Mouse (Mus musculus) embryonic facial prominence, embryonic 13.5 days (tissue): ENCODE measurements around the gene Emp1. TPM values are rescaled to one million over a fixed set of nuclear protein-coding genes. Genes with fewer than 3 reads are reported as not detected.

Experiments used
- ATAC-seq: fragments of 200-750 bp; cut with Nextera tagmentation; 2 replicates; pipeline ENCODE4 v1.8.0; 2017; ENCODE audit warnings: low read depth; ENCODE audit not compliant: insufficient number of reproducible peaks, insufficient read depth, low FRiP score, low TSS enrichment
- H3K27ac ChIP-seq: fragments of 300-500 bp; sonication (generic); 2 replicates; pipeline ENCODE4 v1.5.1; 2015; ENCODE audit warnings: moderate library complexity, mild to moderate bottlenecking, inconsistent platforms
- H3K27me3 ChIP-seq: fragments of 300-500 bp; sonication (generic); 2 replicates; pipeline ENCODE4 v1.6.1; 2015; ENCODE audit warnings: mild to moderate bottlenecking, inconsistent platforms
- H3K36me3 ChIP-seq: fragments of 300-500 bp; sonication (generic); 2 replicates; pipeline ENCODE4 v1.6.1; 2015; ENCODE audit warnings: mild to moderate bottlenecking, inconsistent platforms
- H3K4me1 ChIP-seq: fragments of 300-500 bp; sonication (generic); 2 replicates; pipeline ENCODE4 v1.6.1; 2015; ENCODE audit warnings: inconsistent platforms
- H3K4me2 ChIP-seq: fragments of 300-500 bp; sonication (generic); 2 replicates; pipeline ENCODE4 v1.6.1; 2015; ENCODE audit warnings: moderate library complexity, mild to moderate bottlenecking, inconsistent platforms
- H3K4me3 ChIP-seq: fragments of 300-500 bp; sonication (generic); 2 replicates; pipeline ENCODE4 v1.5.1; 2015; ENCODE audit warnings: mild to moderate bottlenecking, inconsistent platforms
- H3K9ac ChIP-seq: fragments of 300-500 bp; sonication (generic); 2 replicates; pipeline ENCODE4 v1.6.1; 2015; ENCODE audit warnings: mild to moderate bottlenecking, inconsistent platforms
- H3K9me3 ChIP-seq: fragments of 300-500 bp; sonication (generic); 2 replicates; pipeline ENCODE4 v1.6.1; 2016; ENCODE audit warnings: inconsistent platforms
- WGBS: fragments of 180-500 bp; shearing (Covaris S2); methylation state at CpG from one replicate; pipeline ENCODE4 v1.1.7; 2015; ENCODE audit warnings: mixed read lengths; 5-methylcytosine and 5-hydroxymethylcytosine counted together
- polyA plus RNA-seq: library from polyadenylated mRNA; unstranded; fragments of >200 nt; fragmentation: Nextera tagmentation; extraction: Ambion mirVana; gene quantifications from 2 replicates; pipeline ENCODE4 v1.2.1, GENCODE M21; 2015

Gene Emp1
- polyA plus RNA-seq, 1 experiment from 2014 or later, result 71.9 TPM

DNA sequence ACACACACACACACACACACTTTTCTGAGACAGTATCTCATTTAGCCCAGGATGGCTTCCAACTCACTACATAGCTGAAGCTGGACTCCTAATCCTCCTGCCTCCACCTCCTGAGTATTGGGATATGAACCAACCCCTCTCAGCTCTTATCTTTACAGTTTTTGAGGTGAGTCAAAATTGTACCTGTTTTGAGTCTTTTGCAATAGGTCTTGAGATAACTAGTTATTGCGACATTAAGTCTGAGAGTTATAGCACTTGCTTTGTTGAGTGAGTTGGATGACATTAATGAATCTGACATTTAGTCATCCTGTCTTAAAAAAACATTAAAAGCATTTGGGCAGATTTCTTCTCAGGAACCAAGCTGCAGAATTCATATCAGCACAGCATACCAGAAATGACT, 25.3 kb downstream of the Emp1 start:
- WGBS, result 89% methylated on average over 1 of the region's 1 CpGs
- ATAC-seq, result no peak
- Histone ChIP-seq H3K4me1 (no peaks in the 10 kb centered on the region; the same call in 1 of the 2 replicates), H3K27me3 (no peaks in the 10 kb centered on the region), H3K9me3 (no peaks in the 10 kb centered on the region), H3K9ac (no peak overlapping the region), H3K4me3 (no peak overlapping the region), H3K36me3 (peaks cover 9% of the 10 kb centered on the region; the same call in 1 of the 2 replicates), H3K4me2 (no peak overlapping the region), H3K27ac (no peak overlapping the region)

- Histone ChIP-seq H3K36me3 (peaks cover 3% of the 10 kb centered on the region; the same call in 1 of the 2 replicates), H3K4me2 (no peak overlapping the region), H3K4me1 (peaks cover 4% of the 10 kb centered on the region), H3K9ac (no peak overlapping the region), H3K27me3 (no peaks in the 10 kb centered on the region), H3K9me3 (no peaks in the 10 kb centered on the region), H3K4me3 (no peak overlapping the region), H3K27ac (no peak overlapping the region)
- no peak for ATAC-seq
- WGBS, result 67% methylated on average over 8 of the region's 8 CpGs
Observed at GRCm38 (mm10) chr6:135388711-135389110, 26.4 kb downstream of the Emp1 start.

- WGBS, result 44% methylated on average over 3 of the region's 3 CpGs
- no peak overlapping the region for H3K4me3 ChIP-seq
Observed at GRCm38 (mm10) chr6:135390398-135390797, 28.1 kb downstream of the Emp1 start.

GRCm38 (mm10) chr6:135395375-135395774, 33.0 kb downstream of the Emp1 start:
- no peaks in the 10 kb centered on the region for H3K36me3 ChIP-seq
- 74% methylated on average over 8 of the region's 8 CpGs for WGBS
- peaks cover 13% of the 10 kb centered on the region for H3K4me1 ChIP-seq
- H3K27me3 ChIP-seq, result no peaks in the 10 kb centered on the region
- H3K9ac ChIP-seq, result no peak overlapping the region
- no peaks in the 10 kb centered on the region for H3K9me3 ChIP-seq
- no peak for ATAC-seq
- no peak overlapping the region for H3K27ac ChIP-seq
- no peak overlapping the region for H3K4me3 ChIP-seq
- no peak overlapping the region for H3K4me2 ChIP-seq

More at GRCm38 (mm10) chr6:135390398-135390797, 28.1 kb downstream of the Emp1 start:
- Histone ChIP-seq H3K4me1 (peaks cover 4% of the 10 kb centered on the region), H3K27me3 (no peaks in the 10 kb centered on the region), H3K9ac (no peak overlapping the region), H3K4me2 (no peak overlapping the region), H3K27ac (no peak overlapping the region), H3K9me3 (no peaks in the 10 kb centered on the region), H3K36me3 (no peaks in the 10 kb centered on the region)
- no peak for ATAC-seq

GRCm38 (mm10) chr6:135397089-135397488, 34.7 kb downstream of the Emp1 start:
- Histone ChIP-seq H3K36me3 (no peaks in the 10 kb centered on the region), H3K27me3 (0 out of 2 replicates have a peak, but pooled peaks cover 4% of the 10 kb centered on the region), H3K9me3 (no peaks in the 10 kb centered on the region), H3K4me3 (no peak overlapping the region), H3K4me1 (peaks cover 13% of the 10 kb centered on the region), H3K9ac (no peak overlapping the region), H3K27ac (no peak overlapping the region), H3K4me2 (no peak overlapping the region)
- ATAC-seq, result no peak
- 79% methylated on average over 4 of the region's 4 CpGs for WGBS

- H3K36me3 ChIP-seq, result no peaks in the 10 kb centered on the region
- 76% methylated on average over 8 of the region's 8 CpGs for WGBS
Observed at GRCm38 (mm10) chr6:135397788-135398187, 35.4 kb downstream of the Emp1 start.

DNA sequence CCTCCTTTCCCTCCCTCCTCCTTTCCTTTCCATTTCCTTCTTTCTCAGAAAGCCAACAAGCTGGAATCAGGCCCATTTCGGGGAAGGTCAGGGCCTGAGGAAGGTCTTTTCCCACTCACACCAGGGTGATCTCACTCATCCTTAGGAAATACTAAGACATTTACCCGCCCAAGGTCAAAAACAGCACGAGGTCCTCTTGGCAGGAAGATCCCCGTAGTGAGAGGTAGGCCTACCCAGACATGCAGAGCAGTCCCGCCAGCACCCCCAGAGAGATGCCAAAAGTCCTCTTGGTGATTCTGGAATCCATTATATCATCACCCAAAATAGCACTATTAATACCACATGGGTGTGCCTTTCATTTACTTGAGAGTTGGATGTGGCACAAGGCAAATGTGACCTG, 36.5 kb downstream of the Emp1 start:
- Histone ChIP-seq H3K36me3 (no peaks in the 10 kb centered on the region), H3K27me3 (0 out of 2 replicates have a peak, but pooled peaks cover 4% of the 10 kb centered on the region), H3K4me3 (no peak overlapping the region), H3K4me2 (no peak overlapping the region), H3K4me1 (peaks cover 9% of the 10 kb centered on the region), H3K9ac (no peak overlapping the region), H3K9me3 (no peaks in the 10 kb centered on the region), H3K27ac (no peak overlapping the region)
- WGBS, result 43% methylated on average over 5 of the region's 5 CpGs
- no peak for ATAC-seq

More at GRCm38 (mm10) chr6:135397788-135398187, 35.4 kb downstream of the Emp1 start:
- Histone ChIP-seq H3K4me3 (no peak overlapping the region), H3K4me2 (no peak overlapping the region), H3K27ac (no peak overlapping the region), H3K27me3 (0 out of 2 replicates have a peak, but pooled peaks cover 4% of the 10 kb centered on the region), H3K9me3 (no peaks in the 10 kb centered on the region), H3K4me1 (peaks cover 12% of the 10 kb centered on the region), H3K9ac (no peak overlapping the region)
- ATAC-seq, result no peak

GRCm38 (mm10) chr6:135400306-135400705, 38.0 kb downstream of the Emp1 start:
- H3K4me1 ChIP-seq, result peaks cover 9% of the 10 kb centered on the region
- no peak overlapping the region for H3K27ac ChIP-seq
- H3K4me2 ChIP-seq, result no peak overlapping the region
- no peak overlapping the region for H3K4me3 ChIP-seq
- 0 out of 2 replicates have a peak, but pooled peaks cover 4% of the 10 kb centered on the region for H3K27me3 ChIP-seq
- H3K36me3 ChIP-seq, result no peaks in the 10 kb centered on the region
- no peak for ATAC-seq
- 38% methylated on average over 3 of the region's 3 CpGs for WGBS
- H3K9me3 ChIP-seq, result no peaks in the 10 kb centered on the region
- H3K9ac ChIP-seq, result no peak overlapping the region

- WGBS, result 86% methylated on average over 11 of the region's 11 CpGs
- Histone ChIP-seq H3K9ac (no peak overlapping the region), H3K4me2 (no peak overlapping the region), H3K27ac (no peak overlapping the region), H3K27me3 (0 out of 2 replicates have a peak, but pooled peaks cover 4% of the 10 kb centered on the region), H3K36me3 (no peaks in the 10 kb centered on the region), H3K9me3 (no peaks in the 10 kb centered on the region), H3K4me3 (no peak overlapping the region), H3K4me1 (no peaks in the 10 kb centered on the region)
- no peak for ATAC-seq
Observed at GRCm38 (mm10) chr6:135405093-135405492, 42.7 kb downstream of the Emp1 start.

GRCm38 (mm10) chr6:135407323-135407722, 45.0 kb downstream of the Emp1 start:
- Histone ChIP-seq H3K36me3 (no peaks in the 10 kb centered on the region), H3K27ac (no peak overlapping the region), H3K4me1 (no peaks in the 10 kb centered on the region), H3K4me3 (no peak overlapping the region), H3K9me3 (no peaks in the 10 kb centered on the region), H3K9ac (no peak overlapping the region), H3K27me3 (no peaks in the 10 kb centered on the region), H3K4me2 (no peak overlapping the region)
- WGBS, result 60% methylated on average over 4 of the region's 4 CpGs
- ATAC-seq, result no peak

DNA sequence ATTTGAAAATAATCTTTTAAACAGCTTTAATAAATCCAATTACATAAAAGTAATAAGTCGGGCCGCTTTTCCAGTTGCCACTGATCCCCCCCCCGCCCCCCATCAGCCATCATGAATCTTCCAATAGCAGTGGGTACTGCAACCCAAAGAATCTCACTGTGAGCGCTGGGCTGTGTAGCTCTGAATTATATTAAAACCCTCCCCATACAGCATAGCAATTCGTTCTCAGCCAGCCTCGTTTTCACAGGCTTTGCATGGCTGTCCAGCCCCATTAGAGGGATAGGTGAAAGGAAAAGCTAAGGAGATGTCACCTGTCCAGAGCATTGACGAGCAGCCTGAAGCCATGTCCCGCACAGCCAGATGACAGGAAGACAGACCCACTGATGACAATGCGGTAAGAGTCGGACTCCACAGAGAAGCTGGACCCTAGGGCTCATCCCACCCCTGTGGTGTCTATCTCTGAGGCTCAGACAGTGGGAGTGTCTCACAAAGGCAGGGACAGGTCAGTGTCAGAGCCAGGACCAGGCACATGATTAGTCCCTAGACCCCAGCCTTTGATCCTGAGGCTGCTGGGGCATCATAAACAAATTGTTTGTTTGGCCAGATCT, 49.5 kb downstream of the Emp1 start:
- Histone ChIP-seq H3K27ac (no peak overlapping the region), H3K36me3 (no peaks in the 10 kb centered on the region), H3K9me3 (no peaks in the 10 kb centered on the region), H3K27me3 (no peaks in the 10 kb centered on the region), H3K9ac (no peak overlapping the region), H3K4me3 (no peak overlapping the region), H3K4me2 (no peak overlapping the region), H3K4me1 (no peaks in the 10 kb centered on the region)
- no peak for ATAC-seq
- WGBS, result 82% methylated on average over 10 of the region's 10 CpGs

DNA sequence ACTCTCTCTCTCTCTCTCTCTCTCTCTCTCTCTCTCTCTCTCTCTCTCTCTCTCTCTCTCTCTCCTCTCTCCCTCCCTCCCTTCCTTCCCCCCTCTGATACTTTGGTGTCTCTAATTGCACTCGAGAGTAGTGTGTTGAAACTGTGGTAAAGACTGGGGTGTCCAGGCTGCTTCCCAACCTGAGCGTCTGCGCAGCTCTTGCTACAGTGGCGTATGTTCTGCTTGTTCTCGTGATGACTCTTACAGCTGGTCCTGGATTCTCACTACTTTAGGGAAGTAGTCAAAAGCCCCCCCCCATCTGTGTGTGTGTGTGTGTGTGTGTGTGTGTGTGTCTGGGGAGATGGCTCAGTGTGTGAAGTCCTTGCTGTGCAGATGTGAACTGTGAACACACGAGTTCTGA, 50.3 kb downstream of the Emp1 start:
- Histone ChIP-seq H3K4me1 (no peaks in the 10 kb centered on the region), H3K27me3 (no peaks in the 10 kb centered on the region), H3K4me2 (no peak overlapping the region), H3K27ac (no peak overlapping the region), H3K9me3 (no peaks in the 10 kb centered on the region), H3K4me3 (no peak overlapping the region), H3K9ac (no peak overlapping the region), H3K36me3 (no peaks in the 10 kb centered on the region)
- no peak for ATAC-seq
- 70% methylated on average over 6 of the region's 6 CpGs for WGBS
